Mouse (Mus musculus) limb, embryonic 11.5 days (tissue): ENCODE measurements around the gene Ifitm2. TPM values are rescaled to one million over a fixed set of nuclear protein-coding genes. Genes with fewer than 3 reads are reported as not detected.
"Not testable (repeated sequence)": the region's sequence is repeated elsewhere in the genome, so short reads cannot be mapped to it uniquely, and the experiment has no call there.

Experiments used
- ATAC-seq: fragments of 200-750 bp; cut with Nextera tagmentation; 2 replicates; pipeline ENCODE4 v1.8.0; 2017; ENCODE audit warnings: low read depth; ENCODE audit not compliant: insufficient number of reproducible peaks, low FRiP score, low TSS enrichment
- DNase-seq: peaks from one replicate; pipeline ENCODE4 v3.0.0-alpha.2; 2015; ENCODE audit warnings: low spot score
- H3K27ac ChIP-seq: fragments of 300-500 bp; sonication (generic); replicated peaks from 2 replicates; pipeline ENCODE4 v1.5.1; 2014; ENCODE audit warnings: low read depth, mild to moderate bottlenecking, low read length
- H3K27me3 ChIP-seq: fragments of 300-500 bp; sonication (generic); 2 replicates; pipeline ENCODE4 v1.6.1; 2014; ENCODE audit warnings: mild to moderate bottlenecking, low read length, mixed read lengths; ENCODE audit not compliant: control insufficient read depth, insufficient read depth
- H3K36me3 ChIP-seq: fragments of 300-500 bp; sonication (generic); 2 replicates; pipeline ENCODE4 v1.6.1; 2014; ENCODE audit warnings: mild to moderate bottlenecking, low read length, moderate library complexity, mixed read lengths; ENCODE audit not compliant: control insufficient read depth, insufficient read depth
- H3K4me1 ChIP-seq: fragments of 300-500 bp; sonication (generic); 2 replicates; pipeline ENCODE4 v1.6.1; 2014; ENCODE audit warnings: low read length, mixed read lengths; ENCODE audit not compliant: control insufficient read depth, insufficient read depth
- H3K4me2 ChIP-seq: fragments of 300-500 bp; sonication (generic); 2 replicates; pipeline ENCODE4 v1.6.1; 2014; ENCODE audit warnings: low read depth, mild to moderate bottlenecking, moderate library complexity; ENCODE audit not compliant: severe bottlenecking
- H3K4me3 ChIP-seq: fragments of 300-500 bp; sonication (generic); 2 replicates; pipeline ENCODE4 v1.5.1; 2014; ENCODE audit warnings: low read depth, low read length
- H3K9ac ChIP-seq: fragments of 300-500 bp; sonication (generic); 2 replicates; pipeline ENCODE4 v1.6.1; 2014; ENCODE audit warnings: mild to moderate bottlenecking, low read length
- H3K9me3 ChIP-seq: fragments of 300-500 bp; sonication (generic); 2 replicates; pipeline ENCODE4 v1.6.1; 2016; ENCODE audit warnings: low read length; ENCODE audit not compliant: control insufficient read depth
- WGBS: fragments of 180-500 bp; shearing (Covaris S2); extraction: QIAGEN DNeasy Blood & Tissue Kit; methylation state at CpG from one replicate; pipeline ENCODE4 v1.1.7; 2014; 5-methylcytosine and 5-hydroxymethylcytosine counted together
- polyA plus RNA-seq: library from polyadenylated mRNA; unstranded; fragments of >200 nt; fragmentation: Nextera tagmentation; extraction: Ambion mirVana; gene quantifications from 2 replicates; pipeline ENCODE4 v1.2.1, GENCODE M21; 2014

Gene Ifitm2
- polyA plus RNA-seq, 1 experiment from 2014 or later: 900 TPM

DNA sequence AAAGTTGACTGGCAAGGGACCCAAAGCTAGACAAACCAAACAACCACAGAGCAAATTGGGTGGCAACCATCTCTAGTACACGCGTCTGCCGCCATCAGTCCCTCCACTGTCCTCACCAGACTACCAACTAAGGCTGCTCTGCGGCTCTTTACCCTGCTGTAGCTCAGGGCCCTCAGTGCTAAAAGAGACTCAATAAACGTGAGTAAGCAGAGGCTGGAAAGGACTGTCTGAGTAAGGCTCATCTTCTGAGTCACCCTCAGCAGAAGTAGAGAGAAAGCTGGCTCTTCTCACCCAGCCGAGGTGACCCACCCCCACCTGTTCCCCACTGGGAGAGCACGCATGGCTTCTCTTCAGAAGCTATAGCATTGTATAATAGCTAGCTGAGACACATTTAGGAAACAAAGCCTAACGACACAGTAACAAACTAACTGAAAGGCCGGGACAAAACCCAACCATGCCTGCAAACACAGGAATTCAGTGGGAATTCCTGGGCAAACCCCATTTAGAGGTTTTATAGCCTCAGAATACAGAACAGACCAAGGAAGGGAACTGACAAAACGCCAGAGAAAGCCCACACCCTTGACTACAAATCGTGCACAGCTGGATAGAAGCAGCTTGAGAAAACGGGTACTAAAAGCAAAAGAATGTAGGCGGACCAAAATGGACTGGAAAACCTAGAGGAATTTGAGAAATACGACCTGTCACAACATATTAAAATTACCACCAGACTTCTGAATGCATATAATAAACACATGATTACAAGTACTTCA lies 17.8 kb upstream of the Ifitm2 start:
- no peaks in the 10 kb centered on the region for H3K36me3 ChIP-seq
- no peaks in the 10 kb centered on the region for H3K9me3 ChIP-seq
- ATAC-seq (no peak), DNase-seq (no peak)
- peak overlapping the region; percentile 54; the same call in 1 of the 2 replicates for H3K27ac ChIP-seq
- H3K4me1 ChIP-seq: peaks cover 17% of the 10 kb centered on the region; the same call in 1 of the 2 replicates
- H3K27me3 ChIP-seq: no peaks in the 10 kb centered on the region
- no peak overlapping the region for H3K4me3 ChIP-seq
- H3K4me2 ChIP-seq: no peak overlapping the region
- 29% methylated on average over 14 of the region's 14 CpGs for WGBS
- H3K9ac ChIP-seq: no peak overlapping the region

DNA sequence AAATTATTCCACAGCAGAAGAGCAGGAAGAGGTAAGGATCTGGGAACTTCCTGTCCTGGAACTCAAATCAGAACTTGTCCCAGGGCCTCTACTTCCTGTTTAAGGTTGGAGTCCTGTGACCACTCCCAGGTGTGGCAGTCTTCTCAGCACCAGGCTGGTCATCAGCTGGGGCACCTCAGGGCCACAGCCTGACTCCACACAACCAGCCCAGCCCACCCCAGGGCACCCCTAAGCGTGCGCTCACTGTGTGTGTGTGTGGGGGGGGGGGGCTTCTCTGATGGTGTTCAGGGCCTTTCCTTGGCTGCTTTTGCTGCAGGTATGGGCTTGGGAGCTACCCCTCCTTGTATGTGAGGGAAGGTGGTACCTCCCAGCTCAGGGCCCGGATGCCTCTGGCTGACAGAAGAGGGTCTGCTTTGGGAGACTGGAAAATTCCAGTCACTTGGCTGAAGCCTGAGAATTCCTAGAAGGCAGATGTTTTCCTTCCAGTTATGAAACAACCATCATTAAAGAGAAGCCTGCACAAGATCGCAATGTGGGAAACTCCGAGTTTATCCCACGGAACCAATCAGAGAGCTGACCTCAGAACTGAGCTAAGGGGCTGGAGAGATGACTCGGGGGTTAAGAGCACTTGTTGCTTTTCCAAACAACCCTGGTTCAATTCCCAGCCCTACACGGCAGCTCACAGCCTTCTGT lies 15.8 kb upstream of the Ifitm2 start:
- Histone ChIP-seq H3K4me2 (no peak overlapping the region), H3K4me3 (no peak overlapping the region), H3K9ac (no peak overlapping the region), H3K4me1 (peaks cover 22% of the 10 kb centered on the region), H3K27me3 (no peaks in the 10 kb centered on the region), H3K36me3 (no peaks in the 10 kb centered on the region), H3K27ac (no peak overlapping the region), H3K9me3 (no peaks in the 10 kb centered on the region)
- ATAC-seq (no peak), DNase-seq (no peak)
- WGBS: 83% methylated on average over 8 of the region's 8 CpGs

DNA sequence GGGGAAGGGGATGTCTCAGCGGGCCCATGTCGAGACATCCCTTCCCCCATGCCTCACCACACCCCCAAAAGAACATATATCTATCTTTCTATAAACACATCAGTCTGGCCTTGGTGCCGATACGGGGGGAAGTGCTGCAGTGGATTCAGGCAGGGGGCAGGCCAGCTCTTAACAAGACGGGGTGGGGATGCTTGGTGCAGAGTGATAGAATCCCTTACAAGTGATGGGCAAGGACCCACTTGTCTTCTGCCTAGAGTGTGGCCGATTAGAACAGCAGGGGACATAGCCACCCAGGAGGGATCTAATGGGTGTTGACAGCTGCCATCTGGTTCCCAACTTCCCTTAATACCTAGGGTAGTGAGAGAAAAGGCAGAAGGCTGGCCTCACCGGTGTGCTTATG lies 15.1 kb upstream of the Ifitm2 start:
- H3K4me2 ChIP-seq: no peak overlapping the region
- no peak overlapping the region for H3K9ac ChIP-seq
- no peak overlapping the region for H3K27ac ChIP-seq
- ATAC-seq: no peak
- H3K4me1 ChIP-seq: peaks cover 22% of the 10 kb centered on the region
- 32% methylated on average over 7 of the region's 7 CpGs for WGBS
- no peaks in the 10 kb centered on the region for H3K27me3 ChIP-seq
- no peak for DNase-seq
- H3K4me3 ChIP-seq: no peak overlapping the region
- no peaks in the 10 kb centered on the region for H3K9me3 ChIP-seq
- H3K36me3 ChIP-seq: no peaks in the 10 kb centered on the region

DNA sequence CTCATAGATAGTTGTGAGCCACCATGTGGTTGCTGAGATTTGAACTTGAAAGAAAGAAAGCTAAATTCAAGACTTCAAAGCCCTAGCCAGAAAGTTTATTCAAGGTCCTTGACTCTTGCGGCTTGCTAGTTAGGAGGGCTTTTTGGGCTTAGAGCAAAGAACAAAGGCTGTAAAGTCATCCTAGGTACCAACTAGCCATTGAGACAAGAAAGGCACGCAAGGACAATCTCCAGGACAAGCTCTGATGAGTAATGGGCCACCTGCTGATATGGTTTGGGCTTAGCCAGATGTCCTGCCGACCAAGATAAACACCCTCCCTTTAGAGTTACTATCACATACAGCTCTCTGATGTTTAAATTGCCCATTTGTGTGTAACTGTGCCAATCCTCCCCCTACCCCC lies 12.9 kb upstream of the Ifitm2 start:
- not testable (repeated sequence) for H3K4me2 ChIP-seq, H3K36me3 ChIP-seq, H3K9me3 ChIP-seq, DNase-seq, H3K27me3 ChIP-seq, H3K4me3 ChIP-seq, H3K9ac ChIP-seq, ATAC-seq, H3K27ac ChIP-seq
- WGBS: 22% methylated on average over 3 of the region's 3 CpGs
- H3K4me1 ChIP-seq: peaks cover 19% of the 10 kb centered on the region

DNA sequence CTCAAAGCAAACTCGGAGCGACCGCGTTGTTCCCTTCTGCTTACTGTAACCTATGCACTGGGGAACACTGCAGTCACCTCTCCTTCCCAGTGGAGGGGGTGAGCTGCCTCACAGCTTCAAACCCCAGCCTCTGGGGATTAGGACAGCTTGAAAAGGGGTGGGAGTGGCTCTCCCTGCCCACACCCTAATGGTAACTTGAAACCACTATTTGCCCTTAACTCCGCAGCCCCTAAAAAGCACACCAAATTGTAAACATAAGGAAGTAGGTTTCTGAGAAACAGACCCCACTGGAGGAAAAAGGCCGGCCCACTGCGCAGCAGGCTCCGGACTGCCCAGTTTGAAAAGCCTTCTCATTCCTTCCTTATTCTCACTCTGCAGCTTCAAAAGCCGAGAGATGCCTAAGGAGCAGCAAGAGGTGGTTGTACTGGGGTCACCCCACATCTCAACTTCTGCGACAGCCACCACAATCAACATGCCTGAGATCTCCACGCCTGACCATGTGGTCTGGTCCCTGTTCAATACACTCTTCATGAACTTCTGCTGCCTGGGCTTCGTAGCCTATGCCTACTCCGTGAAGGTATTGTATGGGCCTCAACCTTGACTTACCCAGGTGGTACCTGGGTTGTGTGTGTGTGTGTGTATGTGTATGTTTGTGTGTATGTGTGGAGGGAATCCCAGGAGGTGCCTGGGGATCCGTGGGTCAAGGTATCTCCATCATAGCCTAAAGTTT lies 12.2 kb upstream of the Ifitm2 start:
- peak; percentile 66 for ATAC-seq

DNA sequence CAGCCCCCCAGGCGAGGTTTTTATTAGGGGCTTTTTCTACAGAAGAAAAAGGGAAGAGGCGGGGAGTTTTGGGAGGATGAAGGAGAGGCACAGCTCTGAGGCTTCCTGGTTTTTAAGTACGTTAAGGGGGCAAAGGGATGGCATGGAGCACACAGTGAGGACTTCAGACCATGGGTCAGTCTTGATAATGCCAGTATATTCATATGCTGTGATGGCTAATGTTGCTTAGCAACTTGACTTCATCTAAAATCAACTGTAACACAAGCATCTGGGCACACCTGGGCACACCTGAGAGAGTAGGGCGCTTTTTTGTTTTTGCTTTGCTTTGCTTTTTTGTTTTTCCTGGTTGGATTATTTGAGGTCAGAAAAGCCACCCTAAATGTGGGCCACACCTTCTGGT lies 11.1 kb upstream of the Ifitm2 start, which contains the start of gene Ifitm1:
TSS of gene Ifitm1 (plus strand) at position 301 of the 400 bp plus-strand sequence.
- H3K36me3 ChIP-seq: no peaks in the 10 kb centered on the region
- DNase-seq (no peak), ATAC-seq (no peak)
- no peaks in the 10 kb centered on the region for H3K27me3 ChIP-seq
- peak within 1 kb of the TSS; percentile 30; the same call in 1 of the 2 replicates for H3K9ac ChIP-seq
- H3K9me3 ChIP-seq: no peaks in the 10 kb centered on the region
- H3K4me2 ChIP-seq: peak within 1 kb of the TSS; percentile 44
- no peak within 1 kb of the TSS for H3K4me3 ChIP-seq
- H3K4me1 ChIP-seq: peaks cover 16% of the 10 kb centered on the region
- peak within 1 kb of the TSS; percentile 69 for H3K27ac ChIP-seq
- 86% methylated on average over 4 of the region's 4 CpGs for WGBS

More for the DNA sequence above, 12.2 kb upstream of the Ifitm2 start:
- WGBS: 3% methylated on average over 14 of the region's 14 CpGs
- Histone ChIP-seq H3K27me3 (no peaks in the 10 kb centered on the region), H3K4me2 (peak overlapping the region; percentile 44), H3K27ac (peak overlapping the region; percentile 69), H3K9ac (peak overlapping the region; percentile 30; the same call in 1 of the 2 replicates), H3K36me3 (no peaks in the 10 kb centered on the region), H3K4me1 (peaks cover 16% of the 10 kb centered on the region), H3K4me3 (no peak overlapping the region), H3K9me3 (no peaks in the 10 kb centered on the region)
- peak; percentile 70 for DNase-seq

DNA sequence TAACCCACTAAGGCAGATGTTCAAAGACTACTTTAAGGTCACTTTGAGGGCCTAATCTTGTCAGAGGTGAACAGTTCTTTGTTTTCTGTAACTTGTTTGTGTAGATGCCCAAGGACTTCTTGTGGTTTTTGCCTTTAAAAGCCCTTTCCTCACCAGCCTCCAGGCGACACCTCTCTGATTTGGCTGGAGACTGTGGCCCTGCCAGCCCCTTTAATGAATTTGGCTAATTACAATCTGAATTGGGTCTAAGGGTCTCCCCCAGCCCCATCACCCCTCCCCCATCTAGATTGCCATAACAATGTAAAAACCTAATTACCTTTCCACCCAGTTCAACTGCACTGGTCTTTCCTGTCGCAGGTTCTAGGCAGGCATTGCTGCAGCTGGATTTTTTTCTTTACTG lies 6.9 kb upstream of the Ifitm2 start:
- DNase-seq (no peak), ATAC-seq (no peak)
- Histone ChIP-seq H3K4me2 (no peak overlapping the region), H3K4me1 (peaks cover 9% of the 10 kb centered on the region), H3K27me3 (no peaks in the 10 kb centered on the region), H3K9me3 (no peaks in the 10 kb centered on the region), H3K4me3 (no peak overlapping the region), H3K9ac (no peak overlapping the region), H3K36me3 (no peaks in the 10 kb centered on the region), H3K27ac (no peak overlapping the region)
- WGBS: 49% methylated on average over 2 of the region's 2 CpGs

DNA sequence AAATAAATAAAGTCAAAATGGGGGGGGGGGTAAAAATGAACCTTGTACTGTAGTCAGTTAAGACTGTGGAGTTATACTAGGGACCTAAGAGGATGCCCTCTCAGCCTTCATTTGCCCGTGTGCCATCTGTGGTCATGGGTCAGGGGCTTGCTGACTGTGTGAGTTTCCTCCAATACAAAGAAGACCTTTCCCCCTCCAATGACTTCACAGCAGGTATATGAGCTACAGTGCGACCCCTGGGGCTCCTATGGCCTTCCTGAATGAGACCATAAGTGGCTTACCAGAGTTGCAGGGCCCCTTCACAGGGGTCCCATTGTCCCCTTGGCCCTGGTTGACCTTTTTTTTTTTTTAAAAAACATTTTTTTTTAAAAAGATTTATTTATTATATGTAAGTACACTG lies 5.6 kb upstream of the Ifitm2 start:
- Histone ChIP-seq H3K36me3 (no peaks in the 10 kb centered on the region), H3K9me3 (no peaks in the 10 kb centered on the region), H3K4me1 (peaks cover 10% of the 10 kb centered on the region; the same call in 1 of the 2 replicates), H3K9ac (no peak overlapping the region), H3K4me3 (no peak overlapping the region), H3K27ac (no peak overlapping the region), H3K4me2 (no peak overlapping the region), H3K27me3 (no peaks in the 10 kb centered on the region)
- DNase-seq: no peak
- no peak for ATAC-seq
- 66% methylated on average over 2 of the region's 2 CpGs for WGBS
